Mouse (Mus musculus): ENCODE measurements around the gene Gm8232. TPM values are rescaled to one million over a fixed set of nuclear protein-coding genes. Genes with fewer than 3 reads are reported as not detected.
"Not testable (repeated sequence)": the region's sequence is repeated elsewhere in the genome, so short reads cannot be mapped to it uniquely, and the experiment has no call there.

Gene Gm8232
- polyA plus RNA-seq (2016; fragmentation: Nextera tagmentation; extraction: Ambion mirVana) = not detected in 2 replicates

DNA sequence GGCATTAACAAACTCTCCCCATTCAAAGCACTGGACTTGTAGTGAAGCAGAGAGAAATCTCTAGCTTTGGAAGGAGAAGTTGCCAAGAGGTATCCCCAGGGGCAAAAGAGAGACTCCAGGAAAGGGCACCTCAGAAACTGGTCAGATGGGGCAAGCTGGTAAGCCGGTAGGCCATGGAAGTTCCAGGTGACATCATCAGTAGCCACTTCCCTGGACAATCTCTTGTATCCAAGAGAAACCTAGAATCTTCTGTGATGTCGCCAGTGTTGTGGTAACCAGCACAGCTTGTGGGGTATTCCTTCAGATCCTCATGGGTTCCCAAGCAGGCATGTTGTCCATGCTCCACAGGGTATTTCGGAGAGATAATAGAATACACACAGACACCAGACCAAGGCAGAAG, at the start of gene Gm8232:
Gm8232 (plus strand) TSS at position 301 of the 400 bp plus-strand sequence.
- H3K27ac ChIP-seq; H3K9me3 ChIP-seq (replicated peaks); ATAC-seq (ENCODE audit: low FRiP score); H3K9ac ChIP-seq; H3K4me2 ChIP-seq (replicated peaks); H3K4me1 ChIP-seq; H3K27me3 ChIP-seq; H3K4me3 ChIP-seq; H3K36me3 ChIP-seq: not testable (repeated sequence)
- WGBS = 91% methylated on average over 3 of the region's 3 CpGs

DNA sequence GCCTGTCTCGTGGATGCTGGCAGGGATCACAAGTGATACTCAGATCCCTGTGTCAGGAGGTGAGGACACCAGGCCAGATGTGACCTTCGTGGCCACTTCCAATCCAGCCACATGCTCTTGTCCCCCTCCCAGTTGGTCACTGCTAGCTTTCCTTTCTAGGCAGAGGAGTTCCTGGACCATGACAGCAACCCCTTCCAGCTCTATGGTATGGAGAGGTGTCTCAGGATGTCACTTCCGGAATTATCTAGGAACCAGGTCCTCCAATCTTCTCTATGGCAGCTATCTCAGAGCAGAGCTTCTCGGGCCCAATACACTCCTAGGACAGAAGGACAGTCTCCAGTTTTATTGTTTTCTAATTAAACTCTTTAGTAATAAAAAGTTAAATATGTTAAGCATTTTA, 49.2 kb upstream of the Gm8232 start:
- H3K9me3 ChIP-seq (replicated peaks); H3K36me3 ChIP-seq; ATAC-seq (ENCODE audit: low FRiP score); H3K4me2 ChIP-seq (replicated peaks); H3K27ac ChIP-seq; H3K4me1 ChIP-seq; H3K9ac ChIP-seq; H3K27me3 ChIP-seq; H3K4me3 ChIP-seq: not testable (repeated sequence)
- WGBS = 80% methylated on average over 4 of the region's 4 CpGs

DNA sequence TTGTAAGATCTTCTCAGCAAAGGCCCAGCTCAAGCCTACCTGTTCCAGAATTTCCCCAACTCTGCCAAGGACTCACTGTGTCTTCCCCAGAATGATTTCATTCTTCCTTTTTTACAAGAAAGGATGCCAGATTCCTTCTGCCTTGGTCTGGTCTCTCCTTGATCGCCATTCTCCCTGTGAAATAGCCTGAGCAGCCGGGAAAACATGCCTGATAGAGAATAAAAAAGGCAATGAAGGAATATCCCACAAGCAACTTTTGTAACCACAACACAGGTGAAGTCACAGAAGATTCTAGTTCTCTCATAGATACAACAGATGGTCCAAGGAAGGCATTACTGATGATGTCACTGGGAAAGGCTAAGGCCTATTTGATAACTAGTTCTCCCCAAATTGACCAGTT, 22.8 kb upstream of the Gm8232 start, which contains the start of gene Gm3371:
Gm3371 (minus strand) TSS at position 101 of the 400 bp plus-strand sequence.
- not testable (repeated sequence) for H3K36me3 ChIP-seq; H3K27me3 ChIP-seq; H3K9ac ChIP-seq; H3K4me1 ChIP-seq; ATAC-seq (ENCODE audit: low FRiP score); H3K4me3 ChIP-seq; H3K27ac ChIP-seq; H3K9me3 ChIP-seq (replicated peaks); H3K4me2 ChIP-seq (replicated peaks)
- WGBS = no CpG with 5 or more reads among the region's 2 CpGs

Other genes with a start within 250 kb of the Gm8232 start
- gene Gm8212, start 236.0 kb upstream of the Gm8232 start, polyA plus RNA-seq (2016; fragmentation: Nextera tagmentation; extraction: Ambion mirVana) = not detected in 2 replicates
- gene 4930503E14Rik, start 220.4 kb upstream of the Gm8232 start, polyA plus RNA-seq (2016; fragmentation: Nextera tagmentation; extraction: Ambion mirVana) = not detected in 2 replicates
- not detected in 2 replicates for gene Gm8220, start 148.1 kb upstream of the Gm8232 start, polyA plus RNA-seq (2016; fragmentation: Nextera tagmentation; extraction: Ambion mirVana)
- not detected in 2 replicates for gene Gm5930, start 95.1 kb upstream of the Gm8232 start, polyA plus RNA-seq (2016; fragmentation: Nextera tagmentation; extraction: Ambion mirVana)
- not detected in 2 replicates for gene Gm8229, start 68.3 kb upstream of the Gm8232 start, polyA plus RNA-seq (2016; fragmentation: Nextera tagmentation; extraction: Ambion mirVana)
- not detected in 2 replicates for gene Gm3371, start 22.9 kb upstream of the Gm8232 start, polyA plus RNA-seq (2016; fragmentation: Nextera tagmentation; extraction: Ambion mirVana)
- gene BC061237, start 58.8 kb downstream of the Gm8232 start, polyA plus RNA-seq (2016; fragmentation: Nextera tagmentation; extraction: Ambion mirVana) = 0.26 and 0.34 TPM in 2 replicates
- not detected in 2 replicates for gene Gm17093, start 84.6 kb downstream of the Gm8232 start, polyA plus RNA-seq (2016; fragmentation: Nextera tagmentation; extraction: Ambion mirVana)
- gene Gm8247, start 149.5 kb downstream of the Gm8232 start, polyA plus RNA-seq (2016; fragmentation: Nextera tagmentation; extraction: Ambion mirVana) = 0.23 TPM in 1 of 2 replicates, not detected in the other
- gene Gm5624, start 194.3 kb downstream of the Gm8232 start, polyA plus RNA-seq (2016; fragmentation: Nextera tagmentation; extraction: Ambion mirVana) = not detected in 2 replicates